Mouse (Mus musculus): Measurements from ENCODE around the gene Boll. TPM values are rescaled to one million over a fixed set of nuclear protein-coding genes. Genes with fewer than 3 reads are reported as not detected.
A peak's percentile ranks its signal among the peaks of the same experiment; 100 is the strongest.

Gene Boll
- polyA plus RNA-seq, 1 experiment from 2014 or later, result 0.36 TPM

DNA sequence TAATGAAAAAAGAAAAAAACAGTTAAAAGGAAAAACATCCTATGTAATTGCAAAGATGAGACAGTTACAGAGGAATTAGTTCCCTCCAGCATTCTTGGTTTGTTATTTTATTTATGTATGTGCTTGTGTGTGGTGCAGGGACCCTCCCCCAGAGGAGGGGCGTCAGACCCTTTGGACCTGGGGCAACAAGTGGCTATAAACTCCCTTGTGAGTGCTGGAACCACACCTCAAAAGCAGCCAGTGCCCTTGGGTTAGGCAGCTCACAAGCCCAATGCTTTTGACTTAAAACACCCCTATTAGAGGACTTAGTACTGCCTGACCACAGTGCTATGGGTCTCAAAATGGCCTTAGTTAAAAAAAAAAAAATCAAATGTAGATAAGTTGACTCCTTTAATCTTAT, 135.9 kb downstream of the Boll start:
- no peak overlapping the region for H3K4me2 ChIP-seq (replicated peaks; ENCODE audit: low read depth, low read length)
- no peaks in the 10 kb centered on the region for H3K9me3 ChIP-seq (ENCODE audit: low read length)
- no peaks in the 10 kb centered on the region for H3K4me1 ChIP-seq (ENCODE audit: insufficient read depth, low read length)
- 33% methylated on average over 1 of the region's 1 CpGs for WGBS
- no peak for ATAC-seq (ENCODE audit: low FRiP score, low TSS enrichment)
- H3K27me3 ChIP-seq (ENCODE audit: insufficient read depth, low read length), result no peaks in the 10 kb centered on the region; the same call in 1 of the 2 replicates
- no peaks in the 10 kb centered on the region for H3K36me3 ChIP-seq (ENCODE audit: insufficient read depth, low read length)
- no peak overlapping the region for H3K9ac ChIP-seq (replicated peaks; ENCODE audit: low read length)
- H3K27ac ChIP-seq (ENCODE audit: low read length), result no peak overlapping the region
- H3K4me3 ChIP-seq (ENCODE audit: low read length), result no peak overlapping the region

DNA sequence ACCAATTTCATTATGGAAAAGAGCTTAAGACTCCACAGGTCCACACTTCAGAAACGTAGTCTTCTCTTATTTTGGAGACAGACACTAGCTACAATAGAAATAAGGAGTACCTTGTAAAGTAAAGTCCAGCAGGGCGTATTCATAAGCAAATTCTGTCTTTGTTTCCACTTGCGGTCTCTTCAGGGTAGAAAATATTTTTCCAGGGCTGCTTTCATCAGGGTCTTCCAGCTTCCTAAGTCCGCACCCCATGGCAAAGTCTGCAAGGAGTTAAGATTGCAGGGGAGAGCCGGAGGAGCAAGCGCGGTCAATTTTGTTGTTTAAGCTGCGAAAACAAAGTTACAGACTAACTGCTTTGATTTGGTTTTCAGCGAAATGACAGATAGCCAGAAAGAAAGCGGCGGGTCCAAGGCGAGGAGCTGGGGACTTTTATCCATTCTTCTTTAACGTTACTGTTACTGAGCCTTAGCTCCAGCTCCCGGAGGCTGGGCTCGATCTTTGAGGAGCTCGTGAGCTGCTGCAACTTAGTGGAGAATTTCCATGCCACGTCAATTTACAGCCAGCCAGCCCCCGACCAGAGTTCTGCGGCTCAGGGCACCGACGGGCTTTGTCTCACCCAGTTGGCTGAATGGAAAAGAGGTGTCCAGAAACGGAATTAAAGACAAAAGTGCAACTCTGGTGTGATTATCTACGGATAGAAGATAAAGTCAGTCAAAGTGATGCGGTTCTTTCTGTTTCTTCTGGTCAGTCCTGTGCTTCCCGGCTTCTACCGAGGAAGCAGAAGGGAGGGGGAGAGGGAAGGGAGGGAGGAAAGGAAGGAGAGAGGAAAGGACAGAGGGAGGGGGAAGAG, 137.0 kb downstream of the Boll start, which contains the start of gene Rftn2:
Rftn2 (minus strand) TSS at position 772 of the 847 bp plus-strand sequence.
- H3K27ac ChIP-seq (ENCODE audit: low read length), result peak within 1 kb of the TSS; percentile 54
- H3K27me3 ChIP-seq (ENCODE audit: insufficient read depth, low read length), result no peaks in the 10 kb centered on the region; the same call in 1 of the 2 replicates
- H3K9ac ChIP-seq (replicated peaks; ENCODE audit: low read length), result peak within 1 kb of the TSS; percentile 66
- no peaks in the 10 kb centered on the region for H3K9me3 ChIP-seq (ENCODE audit: low read length)
- H3K36me3 ChIP-seq (ENCODE audit: insufficient read depth, low read length), result no peaks in the 10 kb centered on the region
- 3% methylated on average over 26 of the region's 26 CpGs for WGBS
- ATAC-seq (ENCODE audit: low FRiP score, low TSS enrichment), result peak; percentile 78
- H3K4me3 ChIP-seq (ENCODE audit: low read length), result peak within 1 kb of the TSS; percentile 56
- H3K4me1 ChIP-seq (ENCODE audit: insufficient read depth, low read length), result no peaks in the 10 kb centered on the region
- peak within 1 kb of the TSS; percentile 59 for H3K4me2 ChIP-seq (replicated peaks; ENCODE audit: low read depth, low read length)

DNA sequence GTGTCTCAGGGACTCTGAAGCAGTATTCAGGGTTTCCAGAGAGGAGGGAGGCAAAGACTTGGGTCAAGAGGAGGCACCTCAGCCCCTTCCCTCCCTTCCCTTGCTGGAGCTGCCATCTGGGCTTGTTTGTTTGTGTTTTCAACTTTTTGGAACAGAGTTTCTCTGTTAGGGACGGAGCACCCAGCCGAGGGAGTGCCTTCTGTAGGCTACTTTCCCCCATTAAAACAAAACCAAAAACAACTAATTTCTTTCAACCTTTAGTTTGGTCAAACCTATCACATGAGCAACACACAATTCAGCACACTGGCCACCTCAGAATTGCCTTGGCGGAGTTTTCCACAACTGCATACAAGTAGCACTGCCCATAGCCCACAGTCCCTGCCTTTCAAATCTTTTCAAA, 137.9 kb downstream of the Boll start:
- Histone ChIP-seq H3K27ac (ENCODE audit: low read length) (no peak overlapping the region), H3K4me3 (ENCODE audit: low read length) (peak overlapping the region; percentile 37), H3K36me3 (ENCODE audit: insufficient read depth, low read length) (no peaks in the 10 kb centered on the region), H3K4me2 (replicated peaks; ENCODE audit: low read depth, low read length) (peak overlapping the region; percentile 59), H3K9me3 (ENCODE audit: low read length) (no peaks in the 10 kb centered on the region), H3K4me1 (ENCODE audit: insufficient read depth, low read length) (no peaks in the 10 kb centered on the region), H3K27me3 (ENCODE audit: insufficient read depth, low read length) (no peaks in the 10 kb centered on the region; the same call in 1 of the 2 replicates), H3K9ac (replicated peaks; ENCODE audit: low read length) (peak overlapping the region; percentile 49)
- no peak for ATAC-seq (ENCODE audit: low FRiP score, low TSS enrichment)
- WGBS, result 32% methylated on average over 3 of the region's 3 CpGs

DNA sequence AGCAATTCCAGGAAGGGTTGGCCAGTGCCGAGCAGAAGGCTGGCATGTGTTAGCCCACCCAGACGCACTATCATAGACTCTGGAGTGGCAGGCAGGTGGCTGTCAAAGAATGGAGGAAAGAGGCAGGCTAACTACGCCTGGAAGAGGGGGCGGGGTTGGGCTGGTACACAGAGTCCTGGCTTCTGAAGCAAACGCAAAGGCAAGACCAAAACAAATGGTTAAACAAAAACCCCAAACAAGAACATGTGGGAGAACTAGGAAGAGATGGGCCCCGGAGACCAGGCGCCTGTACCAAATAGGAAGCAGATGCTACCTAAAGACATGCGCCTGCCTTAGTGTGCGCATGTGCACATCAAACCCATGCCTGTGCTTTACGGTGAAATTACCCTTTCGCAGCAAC, 139.2 kb downstream of the Boll start:
- Histone ChIP-seq H3K9me3 (ENCODE audit: low read length) (no peaks in the 10 kb centered on the region), H3K27me3 (ENCODE audit: insufficient read depth, low read length) (no peaks in the 10 kb centered on the region; the same call in 1 of the 2 replicates), H3K36me3 (ENCODE audit: insufficient read depth, low read length) (no peaks in the 10 kb centered on the region), H3K27ac (ENCODE audit: low read length) (no peak overlapping the region), H3K4me1 (ENCODE audit: insufficient read depth, low read length) (no peaks in the 10 kb centered on the region), H3K4me3 (ENCODE audit: low read length) (no peak overlapping the region), H3K9ac (replicated peaks; ENCODE audit: low read length) (no peak overlapping the region), H3K4me2 (replicated peaks; ENCODE audit: low read depth, low read length) (peak overlapping the region; percentile 59)
- no peak for ATAC-seq (ENCODE audit: low FRiP score, low TSS enrichment)
- 72% methylated on average over 11 of the region's 11 CpGs for WGBS

DNA sequence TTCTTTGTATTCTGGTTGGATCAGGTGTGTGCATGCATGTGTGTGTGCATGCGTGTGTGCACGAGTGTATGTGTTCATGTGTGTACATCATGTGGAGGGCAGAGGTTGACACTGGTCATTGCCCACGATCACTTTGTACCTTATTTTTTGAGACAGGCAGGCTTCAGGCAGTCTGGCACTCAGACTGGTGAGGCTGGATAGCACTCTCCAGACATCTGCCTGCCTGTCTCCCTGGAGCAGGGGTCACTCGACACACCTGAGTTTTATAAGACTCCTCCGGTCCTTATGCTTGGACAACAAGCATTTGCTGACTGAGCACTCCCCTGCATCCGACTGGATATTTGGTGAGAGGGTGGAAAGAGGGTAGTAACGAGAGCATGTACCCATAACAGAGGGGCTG, 140.2 kb downstream of the Boll start:
- Histone ChIP-seq H3K27ac (ENCODE audit: low read length) (no peak overlapping the region), H3K4me3 (ENCODE audit: low read length) (no peak overlapping the region), H3K9me3 (ENCODE audit: low read length) (no peaks in the 10 kb centered on the region), H3K27me3 (ENCODE audit: insufficient read depth, low read length) (no peaks in the 10 kb centered on the region; the same call in 1 of the 2 replicates), H3K4me1 (ENCODE audit: insufficient read depth, low read length) (no peaks in the 10 kb centered on the region), H3K36me3 (ENCODE audit: insufficient read depth, low read length) (no peaks in the 10 kb centered on the region), H3K4me2 (replicated peaks; ENCODE audit: low read depth, low read length) (no peak overlapping the region), H3K9ac (replicated peaks; ENCODE audit: low read length) (no peak overlapping the region)
- 83% methylated on average over 7 of the region's 7 CpGs for WGBS
- no peak for ATAC-seq (ENCODE audit: low FRiP score, low TSS enrichment)

DNA sequence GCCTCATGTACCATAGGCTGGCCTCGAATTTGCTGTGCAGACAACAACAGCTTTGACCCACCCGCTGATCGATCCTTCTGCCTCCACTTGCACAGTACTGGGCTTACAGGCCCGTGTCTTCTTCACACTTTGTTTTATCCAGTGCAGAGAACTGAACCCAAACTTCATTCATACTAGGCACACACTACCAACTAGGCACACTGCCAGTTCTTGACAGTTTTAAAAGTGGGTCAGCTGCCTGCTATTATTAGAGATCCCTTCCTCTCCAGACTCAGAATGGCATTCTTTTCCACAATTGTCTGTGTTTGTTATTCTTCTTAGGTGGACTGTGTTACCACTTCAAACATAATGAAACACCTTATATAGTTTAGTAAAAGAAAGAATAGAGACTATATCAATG, 141.9 kb downstream of the Boll start:
- Histone ChIP-seq H3K4me2 (replicated peaks; ENCODE audit: low read depth, low read length) (no peak overlapping the region), H3K9me3 (ENCODE audit: low read length) (no peaks in the 10 kb centered on the region), H3K9ac (replicated peaks; ENCODE audit: low read length) (no peak overlapping the region), H3K27me3 (ENCODE audit: insufficient read depth, low read length) (no peaks in the 10 kb centered on the region; the same call in 1 of the 2 replicates), H3K4me3 (ENCODE audit: low read length) (no peak overlapping the region), H3K36me3 (ENCODE audit: insufficient read depth, low read length) (no peaks in the 10 kb centered on the region), H3K27ac (ENCODE audit: low read length) (no peak overlapping the region), H3K4me1 (ENCODE audit: insufficient read depth, low read length) (peaks cover 6% of the 10 kb centered on the region; the same call in 1 of the 2 replicates)
- ATAC-seq (ENCODE audit: low FRiP score, low TSS enrichment), result 0 out of 2 replicates have a peak, but pooled peaks have one; percentile 2
- WGBS, result 72% methylated on average over 4 of the region's 4 CpGs

DNA sequence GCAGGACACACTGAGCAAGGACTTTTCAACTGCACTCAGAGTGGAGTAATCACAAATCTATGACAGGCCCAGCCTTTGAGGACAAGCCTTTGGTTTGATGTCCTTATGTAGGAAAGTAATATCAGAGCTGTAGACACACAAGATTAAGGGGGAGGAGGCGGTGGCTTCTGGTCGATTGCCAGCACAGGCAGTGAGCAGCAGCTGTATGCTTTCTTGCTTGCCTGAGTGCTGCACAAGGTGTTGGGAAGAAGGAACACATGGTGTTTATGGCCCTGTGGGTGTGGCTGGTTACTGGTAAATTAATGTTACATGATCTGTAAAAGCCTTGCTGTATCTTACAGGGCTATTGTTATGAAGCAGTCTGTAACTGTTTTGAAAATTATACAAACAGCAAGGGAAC, 146.1 kb downstream of the Boll start:
- no peaks in the 10 kb centered on the region for H3K9me3 ChIP-seq (ENCODE audit: low read length)
- H3K4me1 ChIP-seq (ENCODE audit: insufficient read depth, low read length), result peaks cover 9% of the 10 kb centered on the region; the same call in 1 of the 2 replicates
- no peaks in the 10 kb centered on the region for H3K36me3 ChIP-seq (ENCODE audit: insufficient read depth, low read length)
- H3K27me3 ChIP-seq (ENCODE audit: insufficient read depth, low read length), result no peaks in the 10 kb centered on the region
- no peak for ATAC-seq (ENCODE audit: low FRiP score, low TSS enrichment)
- 23% methylated on average over 2 of the region's 2 CpGs for WGBS
- H3K4me2 ChIP-seq (replicated peaks; ENCODE audit: low read depth, low read length), result no peak overlapping the region
- H3K4me3 ChIP-seq (ENCODE audit: low read length), result no peak overlapping the region
- no peak overlapping the region for H3K27ac ChIP-seq (ENCODE audit: low read length)
- H3K9ac ChIP-seq (replicated peaks; ENCODE audit: low read length), result no peak overlapping the region

DNA sequence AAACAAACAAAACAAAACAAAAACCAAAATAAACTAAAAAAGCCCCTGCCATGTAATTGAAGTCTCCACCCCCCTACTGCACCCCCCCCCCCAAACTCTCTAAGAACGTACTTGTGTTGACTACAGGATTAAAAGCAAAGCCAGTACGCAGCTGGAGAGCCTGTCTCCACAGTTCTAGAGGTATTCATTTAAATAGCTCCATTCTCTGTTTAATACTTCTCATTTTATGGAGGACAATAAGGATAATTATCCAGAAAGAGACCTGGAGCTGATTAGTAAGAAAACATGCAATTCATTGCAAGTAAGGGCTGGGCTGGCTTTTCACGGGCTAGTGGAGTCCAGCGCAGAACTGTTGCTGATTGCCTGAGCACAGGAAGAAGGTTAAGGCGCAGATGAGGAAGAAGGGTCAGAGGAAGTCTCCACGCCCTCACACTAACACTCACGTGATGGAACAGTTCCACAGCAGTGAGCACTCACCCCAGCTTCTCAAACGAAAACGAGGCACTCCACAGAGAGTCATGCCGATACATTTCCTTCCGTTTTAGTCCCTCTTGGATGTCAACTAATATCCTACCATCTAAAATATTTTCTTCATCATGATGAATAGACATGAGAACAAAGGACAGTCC, 148.0 kb downstream of the Boll start:
- peaks cover 12% of the 10 kb centered on the region; the same call in 1 of the 2 replicates for H3K4me1 ChIP-seq (ENCODE audit: insufficient read depth, low read length)
- no peak overlapping the region for H3K9ac ChIP-seq (replicated peaks; ENCODE audit: low read length)
- H3K4me2 ChIP-seq (replicated peaks; ENCODE audit: low read depth, low read length), result no peak overlapping the region
- no peak overlapping the region for H3K4me3 ChIP-seq (ENCODE audit: low read length)
- H3K27me3 ChIP-seq (ENCODE audit: insufficient read depth, low read length), result no peaks in the 10 kb centered on the region
- H3K27ac ChIP-seq (ENCODE audit: low read length), result peak overlapping the region; percentile 45; the same call in 1 of the 2 replicates
- H3K9me3 ChIP-seq (ENCODE audit: low read length), result no peaks in the 10 kb centered on the region
- WGBS, result 51% methylated on average over 11 of the region's 11 CpGs
- peak; percentile 39; the same call in 1 of the 2 replicates for ATAC-seq (ENCODE audit: low FRiP score, low TSS enrichment)
- H3K36me3 ChIP-seq (ENCODE audit: insufficient read depth, low read length), result no peaks in the 10 kb centered on the region

DNA sequence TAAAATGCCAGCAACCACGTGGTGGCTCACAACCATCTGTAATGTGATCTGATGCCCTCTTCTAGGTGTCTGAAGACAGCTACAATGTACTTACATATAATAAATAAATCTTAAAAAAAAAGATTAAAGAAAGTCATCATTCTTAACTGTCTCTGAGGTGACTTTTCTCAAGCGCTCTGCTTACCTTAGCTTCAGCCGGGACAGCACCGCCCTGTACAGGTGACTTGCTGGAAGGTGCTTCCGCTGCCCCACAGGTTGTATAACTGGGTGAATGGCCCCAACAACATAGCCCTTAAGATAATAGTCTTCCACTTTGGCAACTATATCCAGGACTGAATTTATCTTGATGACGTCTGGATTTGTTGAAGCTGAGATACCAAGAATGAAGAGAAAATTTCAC, 149.3 kb downstream of the Boll start:
- ATAC-seq (ENCODE audit: low FRiP score, low TSS enrichment), result no peak

More for the DNA sequence above, 149.3 kb downstream of the Boll start:
- H3K9me3 ChIP-seq (ENCODE audit: low read length), result no peaks in the 10 kb centered on the region
- no peaks in the 10 kb centered on the region for H3K36me3 ChIP-seq (ENCODE audit: insufficient read depth, low read length)
- H3K9ac ChIP-seq (replicated peaks; ENCODE audit: low read length), result no peak overlapping the region
- no peak overlapping the region for H3K4me3 ChIP-seq (ENCODE audit: low read length)
- WGBS, result 82% methylated on average over 6 of the region's 6 CpGs
- peaks cover 14% of the 10 kb centered on the region; the same call in 1 of the 2 replicates for H3K4me1 ChIP-seq (ENCODE audit: insufficient read depth, low read length)
- no peak overlapping the region for H3K27ac ChIP-seq (ENCODE audit: low read length)
- H3K4me2 ChIP-seq (replicated peaks; ENCODE audit: low read depth, low read length), result no peak overlapping the region
- no peaks in the 10 kb centered on the region for H3K27me3 ChIP-seq (ENCODE audit: insufficient read depth, low read length)
